Mouse (Mus musculus): ENCODE results near the gene Rab8b.
"Not testable (repeated sequence)": the region's sequence is repeated elsewhere in the genome, so short reads cannot be mapped to it uniquely, and the experiment has no call there.

Rab8b gene

GRCm38 (mm10) chr9:66846822-66847221 lies 72.7 kb downstream of the Rab8b start:
- in situ Hi-C loops (cut with MboI, MseI), result no loop called here

- in situ Hi-C loops (cut with MboI, MseI), result no loop called here
Measured at GRCm38 (mm10) chr9:66835097-66835480, 84.4 kb downstream of the Rab8b start.

- in situ Hi-C loops (cut with MboI, MseI), result no loop called here
Measured at GRCm38 (mm10) chr9:66834318-66835096, 85.0 kb downstream of the Rab8b start, which contains the start of gene Aph1c. Gene Aph1c (minus strand): TSS chr9:66834726.

GRCm38 (mm10) chr9:66833851-66834250 lies 85.6 kb downstream of the Rab8b start:
- in situ Hi-C loops (cut with MboI, MseI), result no loop called here

- in situ Hi-C loops (cut with MboI, MseI), result no loop called here
Measured at GRCm38 (mm10) chr9:66832366-66832908, 87.0 kb downstream of the Rab8b start.

GRCm38 (mm10) chr9:66825990-66826389 lies 93.5 kb downstream of the Rab8b start:
- in situ Hi-C loops (cut with MboI, MseI), result no loop called here

- in situ Hi-C loops (cut with MboI, MseI), result loop anchor here (5.0 kb wide), 1 partner anchor 40 kb away; no protein-coding TSS in a partner anchor
Measured at GRCm38 (mm10) chr9:66822255-66822654, 97.2 kb downstream of the Rab8b start.

- in situ Hi-C loops (cut with MboI, MseI), result loop anchor here (5.0 kb wide), 1 partner anchor 39 kb away; no protein-coding TSS in a partner anchor
Measured at GRCm38 (mm10) chr9:66820996-66821395, 98.5 kb downstream of the Rab8b start.

- in situ Hi-C loops (cut with MboI, MseI), result no loop called here
Measured at GRCm38 (mm10) chr9:66813392-66813791, 106.1 kb downstream of the Rab8b start.

GRCm38 (mm10) chr9:66805951-66806350 lies 113.5 kb downstream of the Rab8b start:
- in situ Hi-C loops (cut with MboI, MseI), result not testable (repeated sequence)

- in situ Hi-C loops (cut with MboI, MseI), result no loop called here
Measured at GRCm38 (mm10) chr9:66801947-66802346, 117.5 kb downstream of the Rab8b start.

- in situ Hi-C loops (cut with MboI, MseI), result no loop called here
Measured at GRCm38 (mm10) chr9:66796739-66797138, 122.7 kb downstream of the Rab8b start, which contains the start of gene Gm10647. Gene Gm10647 (plus strand): TSS chr9:66797039.

- in situ Hi-C loops (cut with MboI, MseI), result no loop called here
Measured at GRCm38 (mm10) chr9:66795464-66796324, 123.8 kb downstream of the Rab8b start, which contains the start of gene Aph1b. Gene Aph1b (minus strand): TSS chr9:66795490.

- in situ Hi-C loops (cut with MboI, MseI), result no loop called here
Measured at GRCm38 (mm10) chr9:66794629-66795463, 124.6 kb downstream of the Rab8b start.
